Mouse (Mus musculus) forebrain, embryonic 12.5 days (tissue): ENCODE measurements around the gene Celf2. TPM values are rescaled to one million over a fixed set of nuclear protein-coding genes. Genes with fewer than 3 reads are reported as not detected.

Source experiments
- ATAC-seq: fragments of 200-750 bp; cut with Nextera tagmentation; 2 replicates; pipeline ENCODE4 v1.8.0; 2017; ENCODE audit warnings: moderate TSS enrichment; ENCODE audit not compliant: low FRiP score
- H3K27ac ChIP-seq: fragments of 300-500 bp; sonication (generic); 2 replicates; pipeline ENCODE4 v1.5.1; 2016; ENCODE audit warnings: mild to moderate bottlenecking
- H3K27me3 ChIP-seq: fragments of 300-500 bp; sonication (generic); 2 replicates; pipeline ENCODE4 v1.6.1; 2016; ENCODE audit warnings: mild to moderate bottlenecking
- H3K36me3 ChIP-seq: fragments of 300-500 bp; sonication (generic); replicated peaks from 2 replicates; pipeline ENCODE4 v1.6.1; 2016; ENCODE audit warnings: mild to moderate bottlenecking
- H3K4me1 ChIP-seq: fragments of 300-500 bp; sonication (generic); 2 replicates; pipeline ENCODE4 v1.6.1; 2016
- H3K4me2 ChIP-seq: fragments of 300-500 bp; sonication (generic); 2 replicates; pipeline ENCODE4 v1.6.1; 2016; ENCODE audit warnings: mild to moderate bottlenecking, moderate library complexity
- H3K4me3 ChIP-seq: fragments of 300-500 bp; sonication (generic); replicated peaks from 2 replicates; pipeline ENCODE4 v1.5.1; 2016; ENCODE audit warnings: mild to moderate bottlenecking
- H3K9ac ChIP-seq: fragments of 300-500 bp; sonication (generic); 2 replicates; pipeline ENCODE4 v1.6.1; 2016; ENCODE audit warnings: mild to moderate bottlenecking
- H3K9me3 ChIP-seq: fragments of 300-500 bp; sonication (generic); 2 replicates; pipeline ENCODE4 v1.6.1; 2016
- WGBS: fragments of 180-500 bp; shearing (Covaris S2); methylation state at CpG from one replicate; pipeline ENCODE4 v1.1.7; 2016; 5-methylcytosine and 5-hydroxymethylcytosine counted together
- polyA plus RNA-seq: library from polyadenylated mRNA; unstranded; fragments of >200 nt; fragmentation: Nextera tagmentation; extraction: Ambion mirVana; gene quantifications from 2 replicates; pipeline ENCODE4 v1.2.1, GENCODE M21; 2016

The Celf2 gene
- polyA plus RNA-seq, 1 experiment from 2014 or later = 167 TPM

DNA sequence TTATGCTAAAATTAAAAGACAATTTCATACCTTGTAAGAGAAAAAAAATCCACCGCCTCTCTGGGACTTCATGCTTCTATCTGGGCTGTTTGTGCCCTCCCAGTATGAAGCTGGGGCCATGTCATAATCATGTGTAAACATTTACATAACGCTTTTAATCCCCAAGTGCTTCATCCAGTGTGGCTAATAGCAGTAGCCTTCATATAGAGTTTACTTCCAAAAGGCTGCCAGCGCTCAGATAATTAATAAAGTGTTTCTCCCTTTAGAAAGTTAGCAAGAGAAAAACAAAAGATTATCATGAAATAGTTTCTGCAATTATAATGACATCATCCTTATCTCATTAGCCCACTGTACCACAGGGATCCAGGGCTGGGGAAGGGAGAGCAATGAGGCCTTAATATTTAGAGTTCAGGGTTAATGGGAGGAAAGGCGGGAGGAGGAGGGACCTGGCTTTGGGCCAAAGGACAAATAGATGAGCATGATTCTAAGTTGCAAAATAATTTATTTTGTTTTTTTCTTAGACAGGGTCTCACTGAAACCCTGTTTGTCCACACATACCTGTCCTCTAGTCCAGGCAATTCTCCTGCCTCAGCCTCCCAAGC, 425.8 kb downstream of the Celf2 start:
- no peak overlapping the region for H3K27ac ChIP-seq
- H3K4me2 ChIP-seq = no peak overlapping the region
- peaks cover 29% of the 10 kb centered on the region for H3K4me1 ChIP-seq
- no peak for ATAC-seq
- WGBS = 61% methylated on average over 4 of the region's 4 CpGs
- H3K4me3 ChIP-seq = no peak overlapping the region
- no peaks in the 10 kb centered on the region for H3K27me3 ChIP-seq
- no peaks in the 10 kb centered on the region for H3K9me3 ChIP-seq
- no peak overlapping the region for H3K9ac ChIP-seq
- no peaks in the 10 kb centered on the region for H3K36me3 ChIP-seq

DNA sequence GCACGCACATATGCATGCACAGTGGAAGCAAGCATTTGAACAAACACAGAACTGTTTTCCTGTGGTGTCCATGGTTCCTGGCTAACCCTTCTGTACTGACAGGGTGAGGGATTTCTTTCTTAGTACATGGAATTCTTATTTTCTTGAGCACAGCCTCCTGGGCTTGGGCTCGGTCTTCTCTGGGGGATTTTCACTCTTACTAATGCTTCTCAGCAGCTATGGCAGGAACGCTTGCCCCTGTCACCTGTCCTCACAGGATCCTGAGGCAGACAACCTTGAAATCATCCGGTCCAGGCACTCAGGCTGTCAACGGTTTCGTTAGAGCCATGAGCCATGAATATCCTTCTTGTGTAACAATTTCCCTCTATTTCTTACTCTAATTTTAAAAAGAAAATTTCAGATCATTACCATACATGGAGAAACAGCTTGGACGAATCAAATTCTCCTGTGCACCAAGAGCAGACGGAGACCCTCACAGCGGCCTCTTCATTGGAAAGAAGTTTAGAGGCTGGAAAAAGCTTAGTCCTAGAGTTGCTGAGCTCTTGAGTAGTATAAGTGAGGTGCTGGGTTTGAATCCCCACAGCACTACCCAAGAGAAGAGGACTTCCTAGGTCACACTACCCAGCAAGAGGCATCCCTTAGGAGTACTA, 426.9 kb downstream of the Celf2 start:
- WGBS = 76% methylated on average over 9 of the region's 9 CpGs
- H3K27ac ChIP-seq = no peak overlapping the region
- peaks cover 25% of the 10 kb centered on the region for H3K4me1 ChIP-seq
- H3K9me3 ChIP-seq = peaks cover under 1% of the 10 kb centered on the region; the same call in 1 of the 2 replicates
- no peak for ATAC-seq
- no peak overlapping the region for H3K4me2 ChIP-seq
- no peaks in the 10 kb centered on the region for H3K27me3 ChIP-seq
- no peaks in the 10 kb centered on the region for H3K36me3 ChIP-seq
- H3K9ac ChIP-seq = no peak overlapping the region
- H3K4me3 ChIP-seq = no peak overlapping the region

DNA sequence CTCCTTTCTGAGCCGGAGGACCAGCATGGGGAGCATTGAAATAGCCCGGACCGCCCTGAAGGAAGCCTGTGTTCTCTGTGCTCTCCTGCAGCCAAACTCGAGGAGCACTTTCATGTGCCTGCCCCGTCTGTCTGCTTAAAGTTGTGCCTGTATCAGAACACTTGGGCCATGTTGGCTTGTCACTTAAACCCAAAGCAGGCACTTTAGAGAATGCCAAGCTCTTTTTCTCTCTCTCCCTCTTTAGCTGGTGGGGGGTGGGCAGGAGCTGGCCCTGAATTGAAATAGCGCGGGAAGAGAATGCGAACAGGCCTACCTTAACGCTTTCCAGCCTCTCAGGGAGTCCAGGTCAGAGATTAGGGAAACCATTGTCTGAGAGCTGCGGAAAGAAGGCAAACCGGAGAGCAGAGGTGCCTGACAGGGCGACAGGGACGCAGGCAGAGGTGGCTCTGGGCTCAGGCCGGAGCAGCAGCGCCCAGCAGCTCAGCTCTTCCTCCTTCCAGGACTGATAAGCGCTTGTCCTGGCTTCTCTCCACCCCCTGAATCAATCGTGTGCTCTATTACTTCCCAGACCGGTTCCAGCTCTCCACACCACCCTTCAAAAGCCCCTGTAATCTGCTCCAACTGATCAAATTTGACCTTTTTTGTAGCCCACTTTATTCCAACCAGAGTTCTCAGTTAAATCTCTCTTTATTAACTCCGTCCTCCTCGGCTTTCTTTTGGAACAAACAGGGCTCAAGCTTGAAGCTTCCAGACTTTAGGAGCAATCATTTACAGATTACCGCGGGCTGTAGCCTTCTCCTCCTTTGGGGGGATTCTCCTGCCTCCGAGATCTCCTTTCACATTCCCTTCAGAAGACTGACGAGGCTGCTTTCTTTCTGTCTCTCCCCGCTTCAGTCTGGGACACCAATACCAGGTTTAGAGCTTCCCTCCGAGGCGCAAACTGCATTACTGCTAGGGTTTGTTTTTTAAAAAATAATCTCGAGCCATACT, 428.3 kb downstream of the Celf2 start:
- Histone ChIP-seq H3K4me3 (peak overlapping the region; percentile 18), H3K9ac (peak overlapping the region; percentile 51), H3K4me1 (peaks cover 25% of the 10 kb centered on the region), H3K27ac (0 out of 2 replicates have a peak overlapping the region, but pooled peaks have one; percentile 31), H3K9me3 (peaks cover 11% of the 10 kb centered on the region), H3K4me2 (peak overlapping the region; percentile 44), H3K36me3 (no peaks in the 10 kb centered on the region), H3K27me3 (no peaks in the 10 kb centered on the region)
- ATAC-seq = peak; percentile 57
- WGBS = 4% methylated on average over 28 of the region's 28 CpGs

DNA sequence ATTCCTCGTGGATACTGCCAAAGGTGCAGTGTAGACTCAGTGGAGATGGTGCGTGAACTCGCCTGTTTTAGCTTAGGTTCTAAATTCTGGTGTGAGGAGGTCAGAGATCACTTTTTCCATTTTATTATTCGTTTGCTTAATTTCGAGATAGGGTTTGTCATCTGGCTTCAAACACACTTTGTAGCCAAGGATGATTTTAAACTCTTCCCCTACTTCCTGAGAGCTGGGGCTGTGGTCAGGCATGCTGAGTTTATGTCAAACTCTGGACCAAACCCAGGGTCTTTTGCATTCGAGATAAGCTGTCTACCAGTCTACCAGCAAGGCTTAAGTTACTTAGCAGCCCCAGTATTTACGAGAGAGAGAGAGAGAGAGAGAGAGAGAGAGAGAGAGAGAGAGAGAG, 429.3 kb downstream of the Celf2 start:
- H3K36me3 ChIP-seq = no peaks in the 10 kb centered on the region
- H3K9ac ChIP-seq = no peak overlapping the region
- no peaks in the 10 kb centered on the region for H3K27me3 ChIP-seq
- H3K27ac ChIP-seq = no peak overlapping the region
- no peak overlapping the region for H3K4me3 ChIP-seq
- 76% methylated on average over 7 of the region's 7 CpGs for WGBS
- ATAC-seq = no peak
- peaks cover 14% of the 10 kb centered on the region for H3K9me3 ChIP-seq
- H3K4me1 ChIP-seq = peaks cover 25% of the 10 kb centered on the region
- H3K4me2 ChIP-seq = no peak overlapping the region

DNA sequence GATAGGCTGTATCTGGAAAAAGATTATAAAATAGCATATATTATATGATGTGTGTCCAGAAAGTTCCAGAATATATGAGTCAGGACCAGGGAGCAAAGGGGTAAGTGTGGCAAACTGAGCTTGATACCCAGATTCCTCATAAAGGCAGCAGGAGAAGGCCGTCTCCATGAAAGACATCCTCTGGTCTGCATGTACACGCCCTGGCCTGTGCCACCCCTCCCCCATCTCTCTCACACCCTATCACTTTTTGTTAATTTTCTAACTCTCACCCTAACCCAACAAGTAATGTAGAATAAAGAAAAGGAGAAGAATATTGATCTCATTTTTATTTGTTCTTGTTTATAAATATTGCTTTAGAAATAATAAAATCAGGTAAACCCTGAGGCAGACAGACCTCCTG, 430.0 kb downstream of the Celf2 start:
- WGBS = 85% methylated on average over 2 of the region's 2 CpGs
- no peaks in the 10 kb centered on the region for H3K27me3 ChIP-seq

DNA sequence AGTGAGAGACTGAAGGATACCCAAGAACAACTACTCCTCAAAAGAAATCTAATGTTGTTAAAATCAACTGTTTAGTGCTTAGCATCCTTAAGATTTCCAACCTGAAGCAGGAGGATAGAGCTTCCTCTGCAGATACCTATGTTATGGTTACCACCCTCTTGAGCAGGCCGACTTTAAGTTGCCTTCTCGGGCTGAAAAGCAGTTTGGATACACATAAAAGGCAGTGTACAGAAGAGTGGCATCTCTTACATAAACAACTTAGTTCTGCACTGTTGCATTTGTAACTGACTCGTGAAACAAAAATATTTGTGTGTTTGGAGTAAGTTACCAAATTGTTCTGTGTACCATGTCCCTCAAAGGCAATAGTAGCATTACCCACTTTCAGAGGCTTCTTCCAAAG, 435.6 kb downstream of the Celf2 start:
- Histone ChIP-seq H3K4me2 (no peak overlapping the region), H3K36me3 (no peaks in the 10 kb centered on the region), H3K9ac (no peak overlapping the region), H3K4me1 (no peaks in the 10 kb centered on the region), H3K4me3 (no peak overlapping the region), H3K9me3 (peaks cover 14% of the 10 kb centered on the region), H3K27me3 (no peaks in the 10 kb centered on the region), H3K27ac (no peak overlapping the region)
- no peak for ATAC-seq
- WGBS = 68% methylated on average over 3 of the region's 3 CpGs

More for the DNA sequence above, 430.0 kb downstream of the Celf2 start:
- Histone ChIP-seq H3K36me3 (no peaks in the 10 kb centered on the region), H3K9ac (no peak overlapping the region), H3K27ac (no peak overlapping the region), H3K4me3 (no peak overlapping the region), H3K9me3 (peaks cover 14% of the 10 kb centered on the region), H3K4me1 (peaks cover 25% of the 10 kb centered on the region), H3K4me2 (no peak overlapping the region)
- ATAC-seq = no peak

DNA sequence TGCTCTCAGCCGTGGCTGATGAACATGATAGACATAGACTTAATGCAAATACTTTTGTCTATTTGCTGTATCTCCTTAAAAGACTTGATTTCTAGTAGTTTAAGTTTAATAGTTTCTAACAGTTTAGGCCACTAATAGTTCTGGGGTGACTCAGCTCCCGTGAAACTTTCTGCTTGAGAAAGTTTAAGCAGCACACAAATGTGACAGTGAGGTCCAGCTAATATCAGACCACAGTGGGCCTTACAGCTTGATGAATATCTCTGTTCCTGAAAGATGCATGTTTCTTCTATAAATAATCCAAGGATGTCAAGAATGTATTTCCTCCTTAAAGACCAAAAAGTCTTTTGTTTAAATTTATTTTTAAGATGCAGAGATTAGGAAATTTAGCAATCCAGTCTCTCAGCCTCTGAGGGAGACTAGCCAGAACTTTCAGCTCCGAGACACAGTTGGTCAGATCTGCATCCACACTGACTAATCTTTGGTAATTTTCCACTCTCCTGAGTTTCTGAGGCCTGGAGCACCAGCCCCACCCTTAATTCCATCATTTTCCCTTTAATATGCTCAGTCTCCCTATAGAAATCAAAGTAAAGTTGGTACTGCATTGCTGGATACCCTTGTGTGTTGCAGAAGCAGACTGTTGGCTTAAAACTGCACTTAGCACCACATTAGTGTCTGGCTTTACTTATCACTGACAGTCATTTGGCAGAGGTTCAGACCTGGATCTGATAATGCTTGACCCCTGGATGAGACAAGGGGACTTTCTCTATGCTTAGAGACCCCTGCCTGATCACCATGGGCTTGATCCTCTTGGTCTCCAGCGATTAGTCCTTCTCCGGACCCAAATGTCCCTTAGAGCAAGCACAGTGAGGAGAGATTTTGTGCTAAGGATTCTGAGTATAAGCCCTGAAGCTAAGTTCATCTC, 436.8 kb downstream of the Celf2 start:
- Histone ChIP-seq H3K36me3 (no peaks in the 10 kb centered on the region), H3K4me1 (no peaks in the 10 kb centered on the region), H3K27me3 (no peaks in the 10 kb centered on the region), H3K4me3 (no peak overlapping the region), H3K27ac (no peak overlapping the region), H3K4me2 (no peak overlapping the region), H3K9ac (no peak overlapping the region), H3K9me3 (peaks cover 14% of the 10 kb centered on the region)
- ATAC-seq = no peak
- 84% methylated on average over 5 of the region's 5 CpGs for WGBS

DNA sequence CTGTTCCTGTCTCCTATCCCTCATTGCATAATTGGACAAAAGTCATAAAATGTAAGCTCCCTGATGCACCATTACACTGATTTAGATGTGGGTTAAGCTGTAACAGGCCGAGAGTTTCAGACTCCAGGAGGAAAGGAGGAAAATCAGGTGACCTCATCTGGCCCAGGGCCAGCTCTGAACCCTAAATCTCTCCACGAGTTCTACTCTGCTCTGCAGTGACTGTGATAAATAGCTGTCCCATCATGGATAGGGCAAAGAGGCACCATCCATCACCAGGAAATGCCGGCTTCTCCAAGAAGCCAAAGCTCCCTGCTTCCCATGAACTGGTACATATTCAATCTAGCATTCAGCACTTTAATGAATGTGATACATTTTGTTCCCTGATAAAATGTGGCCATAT, 439.9 kb downstream of the Celf2 start:
- 80% methylated on average over 3 of the region's 3 CpGs for WGBS
- H3K4me3 ChIP-seq = no peak overlapping the region
- no peaks in the 10 kb centered on the region for H3K9me3 ChIP-seq
- no peaks in the 10 kb centered on the region for H3K27me3 ChIP-seq
- H3K4me1 ChIP-seq = no peaks in the 10 kb centered on the region
- H3K4me2 ChIP-seq = no peak overlapping the region
- no peak for ATAC-seq
- no peak overlapping the region for H3K9ac ChIP-seq
- no peak overlapping the region for H3K27ac ChIP-seq
- no peaks in the 10 kb centered on the region for H3K36me3 ChIP-seq

DNA sequence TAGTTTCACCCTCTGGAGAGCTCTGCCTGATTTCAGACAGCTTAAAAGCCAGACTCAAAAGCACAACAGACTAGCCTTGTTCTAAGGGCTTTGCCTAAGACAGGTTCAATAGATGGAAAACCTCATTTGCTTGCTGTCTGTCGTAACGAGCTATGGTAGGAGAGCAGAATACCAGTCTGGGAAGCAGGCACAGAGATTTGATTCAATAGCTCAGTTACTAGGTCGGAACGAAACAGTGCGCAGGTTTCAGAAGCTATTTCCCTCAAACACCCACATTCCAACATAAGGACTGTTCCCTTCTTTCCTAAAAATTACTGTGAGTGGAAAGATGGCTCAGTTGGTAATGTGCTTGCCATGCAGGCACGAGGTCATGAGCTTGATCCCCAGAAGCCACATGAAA, 441.1 kb downstream of the Celf2 start:
- Histone ChIP-seq H3K4me1 (peaks cover 9% of the 10 kb centered on the region), H3K27ac (no peak overlapping the region), H3K4me3 (no peak overlapping the region), H3K4me2 (no peak overlapping the region), H3K36me3 (no peaks in the 10 kb centered on the region), H3K27me3 (no peaks in the 10 kb centered on the region), H3K9ac (no peak overlapping the region), H3K9me3 (no peaks in the 10 kb centered on the region)
- ATAC-seq = no peak
- 54% methylated on average over 6 of the region's 6 CpGs for WGBS

DNA sequence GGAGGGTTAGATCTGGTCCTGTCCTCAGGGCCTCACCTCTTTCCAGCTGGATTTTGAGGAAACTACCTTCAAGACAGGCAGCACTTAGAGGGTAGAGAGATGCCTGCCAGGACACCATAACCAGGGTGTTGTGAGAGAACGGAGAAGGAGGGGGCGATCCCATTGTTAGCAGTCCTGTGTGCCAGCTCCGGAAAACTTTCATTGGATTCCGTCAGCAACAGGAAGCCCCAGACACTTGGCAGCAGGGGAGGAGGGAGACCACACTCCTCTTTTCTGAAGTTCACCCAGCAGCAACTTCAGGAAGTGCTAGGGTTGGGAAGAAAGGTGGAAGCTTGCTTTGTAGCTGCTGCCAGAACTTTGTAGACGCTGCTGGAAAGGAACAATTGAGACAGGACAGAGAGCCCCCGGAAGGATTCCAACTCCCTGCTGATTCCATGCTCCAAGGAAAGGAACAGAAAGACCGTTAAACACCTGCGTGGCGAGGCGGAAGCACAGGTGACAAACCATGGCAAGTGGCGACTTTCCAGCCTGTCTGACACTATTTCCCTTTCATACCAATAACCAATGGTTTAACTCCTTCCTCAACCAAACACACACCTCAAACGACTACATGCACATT, 445.7 kb downstream of the Celf2 start:
- Histone ChIP-seq H3K4me3 (no peak overlapping the region), H3K36me3 (no peaks in the 10 kb centered on the region), H3K27ac (peak overlapping the region; percentile 61), H3K4me1 (peaks cover 18% of the 10 kb centered on the region), H3K9me3 (no peaks in the 10 kb centered on the region), H3K9ac (peak overlapping the region; percentile 40; the same call in 1 of the 2 replicates), H3K27me3 (no peaks in the 10 kb centered on the region), H3K4me2 (peak overlapping the region; percentile 33)
- peak; percentile 61 for ATAC-seq
- WGBS = 14% methylated on average over 12 of the region's 12 CpGs

DNA sequence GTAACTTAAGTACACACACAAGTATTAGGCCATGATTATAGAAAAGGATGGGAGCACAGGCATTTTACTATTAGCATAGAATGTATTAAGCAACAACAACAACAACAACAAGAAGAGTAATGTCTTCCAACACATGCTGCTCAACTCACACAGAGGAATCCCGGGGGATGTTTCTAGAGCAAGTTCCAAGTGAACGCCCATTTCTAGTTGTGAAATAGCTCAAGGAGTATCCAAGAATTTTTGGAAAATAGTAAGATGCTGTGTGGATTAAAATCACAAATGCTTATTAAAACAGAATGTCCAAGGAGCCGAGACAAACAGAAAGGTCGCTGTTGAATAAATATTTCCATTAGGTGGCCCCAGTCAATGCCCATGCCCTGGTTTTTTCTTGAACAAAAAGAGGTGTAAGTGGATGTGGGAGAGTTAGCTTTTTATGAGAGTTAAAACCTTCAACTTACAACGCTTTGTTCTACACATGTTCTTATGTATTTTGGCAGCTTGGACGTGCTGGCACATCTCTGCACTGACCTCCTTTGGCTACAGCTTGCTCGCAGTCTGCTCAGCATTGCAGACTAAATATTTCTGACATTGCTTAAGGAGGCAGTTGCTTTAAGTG, 448.8 kb downstream of the Celf2 start:
- H3K4me3 ChIP-seq = no peak overlapping the region
- no peak overlapping the region for H3K9ac ChIP-seq
- 91% methylated on average over 7 of the region's 7 CpGs for WGBS
- no peak overlapping the region for H3K27ac ChIP-seq
- peaks cover 23% of the 10 kb centered on the region for H3K4me1 ChIP-seq
- H3K9me3 ChIP-seq = no peaks in the 10 kb centered on the region
- no peak overlapping the region for H3K4me2 ChIP-seq
- H3K27me3 ChIP-seq = no peaks in the 10 kb centered on the region
- no peak for ATAC-seq
- no peaks in the 10 kb centered on the region for H3K36me3 ChIP-seq
